Mouse (Mus musculus): Measurements from ENCODE around the gene Nol6.

DNA sequence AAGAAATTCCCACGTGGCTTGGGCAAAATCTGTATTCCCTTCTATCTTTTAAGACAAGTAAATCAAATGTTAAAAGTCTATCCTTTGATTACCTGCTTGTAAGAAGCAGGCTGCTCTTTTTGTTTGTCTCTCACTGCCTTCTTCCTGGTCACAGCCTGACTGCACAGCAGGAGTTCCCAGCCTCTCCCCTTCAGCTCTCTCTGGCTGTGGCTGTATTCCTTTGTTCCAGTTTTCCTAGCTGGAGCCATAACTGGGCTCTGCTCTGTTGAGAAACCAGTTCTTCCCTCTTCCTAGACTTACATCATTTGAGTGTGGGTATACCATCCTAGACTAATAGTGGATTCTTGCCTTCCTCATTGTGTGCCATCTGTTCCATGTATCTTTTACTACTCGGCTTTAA, 40.7 kb upstream of the Nol6 start:
- no peak for TF ChIP-seq EP300 (optimal IDR thresholded peaks at IDR 0.05)
- no peak for TF ChIP-seq CTCF (IDR thresholded peaks at IDR 0.05; ENCODE audit: low read depth)
